Mouse (Mus musculus) left cerebral cortex, adult 9 months (tissue): ENCODE results near the gene Gm20509.
"Not testable (repeated sequence)": the region's sequence is repeated elsewhere in the genome, so short reads cannot be mapped to it uniquely, and the experiment has no call there.

Experiments
- DNase-seq, 2 experiments: peaks; one replicate each; pipeline ENCODE4 v3.0.0; 2022; ENCODE audit warnings: low spot score in 2 of 2

Gene Gm20509

GRCm38 (mm10) chr9:73102181-73102580 lies at the start of gene Gm20509:
Gene Gm20509, plus strand, starts transcription at chr9:73102470.
- DNase-seq = no peak

- no peak for DNase-seq
These were observed 46.8 kb upstream of the Gm20509 start for GRCm38 (mm10) chr9:73055441-73055911.

- no peak for DNase-seq
These were observed 43.0 kb upstream of the Gm20509 start for GRCm38 (mm10) chr9:73059224-73059623.

GRCm38 (mm10) chr9:73063621-73064290 lies 38.5 kb upstream of the Gm20509 start:
- no peak for DNase-seq

- DNase-seq = no peak
These were observed 35.2 kb upstream of the Gm20509 start for GRCm38 (mm10) chr9:73067086-73067485.

- peak; percentile 59 to 81 for DNase-seq
These were observed 34.0 kb upstream of the Gm20509 start for GRCm38 (mm10) chr9:73068230-73068679.

- DNase-seq = no peak
These were observed 33.6 kb upstream of the Gm20509 start for GRCm38 (mm10) chr9:73068688-73069087.

GRCm38 (mm10) chr9:73070971-73071659 lies 31.2 kb upstream of the Gm20509 start:
- DNase-seq = peak in 1 of 2 experiments; percentile 24

GRCm38 (mm10) chr9:73072426-73072825 lies 29.8 kb upstream of the Gm20509 start:
- no peak for DNase-seq

GRCm38 (mm10) chr9:73073169-73073568 lies 29.1 kb upstream of the Gm20509 start:
- DNase-seq = no peak

GRCm38 (mm10) chr9:73079349-73079748 lies 22.9 kb upstream of the Gm20509 start:
- DNase-seq = not testable (repeated sequence)

- DNase-seq = no peak
These were observed 22.4 kb upstream of the Gm20509 start for GRCm38 (mm10) chr9:73079801-73080325.

- no peak for DNase-seq
These were observed 19.8 kb upstream of the Gm20509 start for GRCm38 (mm10) chr9:73082291-73083000.

GRCm38 (mm10) chr9:73083956-73084355 lies 18.3 kb upstream of the Gm20509 start:
- no peak for DNase-seq

- DNase-seq = no peak
These were observed 16.4 kb upstream of the Gm20509 start for GRCm38 (mm10) chr9:73085845-73086244.

- DNase-seq = no peak
These were observed 15.1 kb upstream of the Gm20509 start for GRCm38 (mm10) chr9:73087121-73087520.

GRCm38 (mm10) chr9:73087581-73087980 lies 14.7 kb upstream of the Gm20509 start:
- DNase-seq = no peak

GRCm38 (mm10) chr9:73089222-73089920 lies 12.9 kb upstream of the Gm20509 start:
- DNase-seq = no peak

- DNase-seq = no peak
These were observed 12.1 kb upstream of the Gm20509 start for GRCm38 (mm10) chr9:73090121-73090520.

- DNase-seq = peak in 1 of 2 experiments; percentile 58
These were observed 10.5 kb upstream of the Gm20509 start for GRCm38 (mm10) chr9:73091747-73092146.

- no peak for DNase-seq
These were observed 7.7 kb upstream of the Gm20509 start for GRCm38 (mm10) chr9:73094580-73094979.

GRCm38 (mm10) chr9:73097898-73098297 lies 4.4 kb upstream of the Gm20509 start:
- DNase-seq = no peak
